Mouse (Mus musculus) limb, embryonic 11.5 days (tissue): ENCODE measurements around the gene Gck. TPM values are rescaled to one million over a fixed set of nuclear protein-coding genes. Genes with fewer than 3 reads are reported as not detected.

Experiments used
- ATAC-seq: fragments of 200-750 bp; cut with Nextera tagmentation; 2 replicates; pipeline ENCODE4 v1.8.0; 2017; ENCODE audit warnings: low read depth; ENCODE audit not compliant: insufficient number of reproducible peaks, low FRiP score, low TSS enrichment
- DNase-seq: peaks from one replicate; pipeline ENCODE4 v3.0.0-alpha.2; 2015; ENCODE audit warnings: low spot score
- H3K27ac ChIP-seq: fragments of 300-500 bp; sonication (generic); replicated peaks from 2 replicates; pipeline ENCODE4 v1.5.1; 2014; ENCODE audit warnings: low read depth, mild to moderate bottlenecking, low read length
- H3K27me3 ChIP-seq: fragments of 300-500 bp; sonication (generic); 2 replicates; pipeline ENCODE4 v1.6.1; 2014; ENCODE audit warnings: mild to moderate bottlenecking, low read length, mixed read lengths; ENCODE audit not compliant: control insufficient read depth, insufficient read depth
- H3K36me3 ChIP-seq: fragments of 300-500 bp; sonication (generic); 2 replicates; pipeline ENCODE4 v1.6.1; 2014; ENCODE audit warnings: mild to moderate bottlenecking, low read length, moderate library complexity, mixed read lengths; ENCODE audit not compliant: control insufficient read depth, insufficient read depth
- H3K4me1 ChIP-seq: fragments of 300-500 bp; sonication (generic); 2 replicates; pipeline ENCODE4 v1.6.1; 2014; ENCODE audit warnings: low read length, mixed read lengths; ENCODE audit not compliant: control insufficient read depth, insufficient read depth
- H3K4me2 ChIP-seq: fragments of 300-500 bp; sonication (generic); 2 replicates; pipeline ENCODE4 v1.6.1; 2014; ENCODE audit warnings: low read depth, mild to moderate bottlenecking, moderate library complexity; ENCODE audit not compliant: severe bottlenecking
- H3K4me3 ChIP-seq: fragments of 300-500 bp; sonication (generic); 2 replicates; pipeline ENCODE4 v1.5.1; 2014; ENCODE audit warnings: low read depth, low read length
- H3K9ac ChIP-seq: fragments of 300-500 bp; sonication (generic); 2 replicates; pipeline ENCODE4 v1.6.1; 2014; ENCODE audit warnings: mild to moderate bottlenecking, low read length
- H3K9me3 ChIP-seq: fragments of 300-500 bp; sonication (generic); 2 replicates; pipeline ENCODE4 v1.6.1; 2016; ENCODE audit warnings: low read length; ENCODE audit not compliant: control insufficient read depth
- WGBS: fragments of 180-500 bp; shearing (Covaris S2); extraction: QIAGEN DNeasy Blood & Tissue Kit; methylation state at CpG from one replicate; pipeline ENCODE4 v1.1.7; 2014; 5-methylcytosine and 5-hydroxymethylcytosine counted together
- polyA plus RNA-seq: library from polyadenylated mRNA; unstranded; fragments of >200 nt; fragmentation: Nextera tagmentation; extraction: Ambion mirVana; gene quantifications from 2 replicates; pipeline ENCODE4 v1.2.1, GENCODE M21; 2014

Gck gene
- polyA plus RNA-seq, 1 experiment from 2014 or later, result 0.41 TPM

DNA sequence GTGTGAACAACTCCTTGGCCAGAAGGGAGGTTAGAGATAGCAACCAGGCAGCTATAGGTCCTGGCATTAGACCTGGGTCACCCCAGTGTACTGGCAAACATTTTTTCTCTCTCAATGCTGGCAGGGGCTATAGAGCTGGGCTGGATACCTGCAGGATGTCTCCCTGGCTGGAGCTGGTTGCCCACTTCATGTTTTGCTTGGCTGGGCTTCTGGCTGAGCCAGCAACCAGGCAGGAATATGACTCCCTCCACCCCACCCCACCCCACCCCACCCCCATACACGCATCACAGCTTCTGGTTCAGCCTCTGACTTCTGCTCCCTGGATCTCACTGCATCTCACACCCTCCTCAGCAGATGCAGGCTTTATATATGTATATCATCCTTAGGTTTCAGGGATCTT is 97.6 kb downstream of the Gck start:
- 50% methylated on average over 1 of the region's 1 CpGs for WGBS
- Histone ChIP-seq H3K36me3 (no peaks in the 10 kb centered on the region), H3K9ac (no peak overlapping the region), H3K4me3 (no peak overlapping the region), H3K4me1 (no peaks in the 10 kb centered on the region), H3K27ac (no peak overlapping the region), H3K4me2 (no peak overlapping the region), H3K27me3 (no peaks in the 10 kb centered on the region), H3K9me3 (no peaks in the 10 kb centered on the region)
- DNase-seq (no peak), ATAC-seq (no peak)

DNA sequence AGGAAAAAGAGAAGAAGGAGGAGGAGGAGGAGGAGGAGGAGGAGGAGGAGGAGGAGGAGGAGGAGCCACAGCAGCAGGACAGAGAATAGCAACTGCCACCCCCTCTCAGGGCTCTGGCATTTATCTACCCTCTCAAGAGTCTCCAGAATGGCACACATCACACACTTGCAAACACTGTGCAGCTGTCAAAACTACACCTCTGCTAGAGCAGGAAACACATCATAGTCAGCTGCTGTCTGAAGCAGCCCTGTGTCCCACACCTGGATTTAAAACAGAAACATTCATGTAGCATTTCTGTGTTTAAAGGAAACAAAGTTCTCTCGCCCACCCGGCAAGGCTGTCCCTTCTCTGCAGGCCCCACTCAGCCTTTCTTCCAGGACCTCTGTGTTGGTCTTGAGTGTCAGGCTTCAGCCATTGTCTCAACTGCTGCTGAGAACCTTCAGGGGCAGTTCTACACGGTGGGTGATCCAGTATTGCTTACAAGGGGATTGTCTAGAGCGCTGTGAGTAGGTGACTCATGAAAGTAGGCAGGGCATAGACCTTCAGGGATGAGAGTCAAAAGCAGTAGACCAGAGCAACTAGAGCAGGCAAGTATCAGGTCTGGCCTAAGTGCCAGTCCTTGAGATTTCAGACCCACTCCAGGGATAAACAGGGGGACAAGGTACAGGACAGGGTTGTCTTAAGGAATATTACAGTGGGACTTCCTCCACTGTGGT is 98.7 kb downstream of the Gck start:
- DNase-seq (no peak), ATAC-seq (no peak)
- H3K4me3 ChIP-seq, result no peak overlapping the region
- no peak overlapping the region for H3K27ac ChIP-seq
- no peak overlapping the region for H3K4me2 ChIP-seq
- no peaks in the 10 kb centered on the region for H3K4me1 ChIP-seq
- H3K36me3 ChIP-seq, result no peaks in the 10 kb centered on the region
- H3K9ac ChIP-seq, result no peak overlapping the region
- no peaks in the 10 kb centered on the region for H3K27me3 ChIP-seq
- no peaks in the 10 kb centered on the region for H3K9me3 ChIP-seq
- 71% methylated on average over 4 of the region's 4 CpGs for WGBS

Other genes starting within 250 kb of the Gck start
- gene Mrps24, start 234.4 kb downstream of the Gck start, polyA plus RNA-seq, result 164 and 170 TPM in 2 replicates
- gene Urgcp, start 187.7 kb downstream of the Gck start, polyA plus RNA-seq, result 10.2 and 12.8 TPM in 2 replicates
- gene Dbnl, start 161.6 kb downstream of the Gck start, polyA plus RNA-seq, result 120 and 127 TPM in 2 replicates
- gene Pgam2, start 146.3 kb downstream of the Gck start, polyA plus RNA-seq, result 14.0 and 16.3 TPM in 2 replicates
- 6.4 and 6.6 TPM in 2 replicates for gene Polm, start 112.1 kb downstream of the Gck start, polyA plus RNA-seq
- gene Aebp1, start 88.1 kb downstream of the Gck start, polyA plus RNA-seq, result 5.3 and 7.2 TPM in 2 replicates
- 103 and 111 TPM in 2 replicates for gene Pold2, start 71.8 kb downstream of the Gck start, polyA plus RNA-seq
- 2.2 and 3.6 TPM in 2 replicates for gene Myl7, start 51.3 kb downstream of the Gck start, polyA plus RNA-seq
- 29.0 and 30.3 TPM in 2 replicates for gene Ykt6, start 5.6 kb upstream of the Gck start, polyA plus RNA-seq
- 0.55 and 0.67 TPM in 2 replicates for gene Camk2b, start 116.3 kb upstream of the Gck start, polyA plus RNA-seq
- gene A730071L15Rik, start 249.9 kb upstream of the Gck start, polyA plus RNA-seq, result 0.17 and 0.67 TPM in 2 replicates